Mouse (Mus musculus) hindbrain, postnatal 0 days (tissue): ENCODE data around the gene Acot13. TPM values are rescaled to one million over a fixed set of nuclear protein-coding genes. Genes with fewer than 3 reads are reported as not detected.
"Not testable (repeated sequence)": the region's sequence is repeated elsewhere in the genome, so short reads cannot be mapped to it uniquely, and the experiment has no call there.

Source experiments
- ATAC-seq: fragments of 200-750 bp; cut with Nextera tagmentation; 2 replicates; pipeline ENCODE4 v1.8.0; 2017; ENCODE audit warnings: mild to moderate bottlenecking, moderate TSS enrichment, moderate library complexity
- DNase-seq: peaks from one replicate; pipeline ENCODE4 v3.0.0-alpha.2; 2015; ENCODE audit warnings: low spot score
- H3K27ac ChIP-seq: fragments of 300-500 bp; sonication (generic); 2 replicates; pipeline ENCODE4 v1.5.1; 2014; ENCODE audit warnings: mild to moderate bottlenecking
- H3K27me3 ChIP-seq: fragments of 300-500 bp; sonication (generic); 2 replicates; pipeline ENCODE4 v1.6.1; 2014; ENCODE audit warnings: low read length, mixed read lengths; ENCODE audit not compliant: insufficient read depth
- H3K36me3 ChIP-seq: fragments of 300-500 bp; sonication (generic); 2 replicates; pipeline ENCODE4 v1.6.1; 2014; ENCODE audit warnings: low read length, mixed read lengths; ENCODE audit not compliant: insufficient read depth
- H3K4me1 ChIP-seq: fragments of 300-500 bp; sonication (generic); 2 replicates; pipeline ENCODE4 v1.6.1; 2014; ENCODE audit warnings: antibody characterized with exemption, low read length, mixed read lengths; ENCODE audit not compliant: insufficient read depth
- H3K4me2 ChIP-seq: fragments of 300-500 bp; sonication (generic); 2 replicates; pipeline ENCODE4 v1.6.1; 2014; ENCODE audit warnings: low read depth, mild to moderate bottlenecking, low read length, moderate library complexity, mixed read lengths
- H3K4me3 ChIP-seq: fragments of 300-500 bp; sonication (generic); 2 replicates; pipeline ENCODE4 v1.5.1; 2014; ENCODE audit warnings: low read length
- H3K9ac ChIP-seq: fragments of 300-500 bp; sonication (generic); replicated peaks from 2 replicates; pipeline ENCODE4 v1.6.1; 2014; ENCODE audit warnings: mild to moderate bottlenecking, low read length, moderate library complexity, mixed read lengths
- H3K9me3 ChIP-seq: fragments of 300-500 bp; sonication (generic); 2 replicates; pipeline ENCODE4 v1.6.1; 2016; ENCODE audit warnings: low read length, mixed read lengths
- CTCF ChIP-seq: IDR thresholded peaks from 2 replicates; pipeline ENCODE4 v1.5.1; 2016; ENCODE audit warnings: antibody characterized with exemption, control low read depth, low read depth
- WGBS: fragments of 180-500 bp; shearing (Covaris S2); extraction: QIAGEN DNeasy Blood & Tissue Kit; methylation state at CpG from one replicate; pipeline ENCODE4 v1.1.7; 2014; 5-methylcytosine and 5-hydroxymethylcytosine counted together
- polyA plus RNA-seq: library from polyadenylated mRNA; unstranded; fragments of >200 nt; fragmentation: Nextera tagmentation; extraction: Ambion mirVana; gene quantifications from 2 replicates; pipeline ENCODE4 v1.2.1, GENCODE M21; 2015
- total RNA-seq: library from RNA; depleted of rRNA; stranded (reverse); fragments of >200 nt; gene quantifications from 2 replicates; pipeline ENCODE4 v1.2.3, GENCODE M21; 2014

Gene Acot13
- total and polyA plus RNA-seq, 2 experiments from 2014 or later, result 14.7 to 69.7 TPM

- ATAC-seq, result no peak
- H3K27me3 ChIP-seq, result no peaks in the 10 kb centered on the region
- no peak overlapping the region for H3K27ac ChIP-seq
- H3K4me2 ChIP-seq, result no peak overlapping the region
- no peaks in the 10 kb centered on the region for H3K36me3 ChIP-seq
- WGBS, result 77% methylated on average over 2 of the region's 2 CpGs
- no peaks in the 10 kb centered on the region for H3K9me3 ChIP-seq
- no peak for DNase-seq
- TF ChIP-seq CTCF, result no peak
- H3K4me1 ChIP-seq, result no peaks in the 10 kb centered on the region
- no peak overlapping the region for H3K9ac ChIP-seq
- H3K4me3 ChIP-seq, result no peak overlapping the region
These were observed 40.0 kb downstream of the Acot13 start for GRCm38 (mm10) chr13:24791349-24791748.

GRCm38 (mm10) chr13:24787477-24787876 is 43.9 kb downstream of the Acot13 start:
- Histone ChIP-seq H3K9me3 (no peaks in the 10 kb centered on the region), H3K27me3 (no peaks in the 10 kb centered on the region), H3K4me1 (no peaks in the 10 kb centered on the region), H3K36me3 (no peaks in the 10 kb centered on the region), H3K4me2 (no peak overlapping the region), H3K4me3 (no peak overlapping the region), H3K27ac (no peak overlapping the region), H3K9ac (no peak overlapping the region)
- 88% methylated on average over 5 of the region's 5 CpGs for WGBS
- no peak for ATAC-seq
- no peak for TF ChIP-seq CTCF
- DNase-seq, result no peak

GRCm38 (mm10) chr13:24786014-24786490 is 45.3 kb downstream of the Acot13 start:
- Histone ChIP-seq H3K9me3 (no peaks in the 10 kb centered on the region), H3K4me2 (no peak overlapping the region), H3K27ac (no peak overlapping the region), H3K36me3 (no peaks in the 10 kb centered on the region), H3K4me1 (no peaks in the 10 kb centered on the region), H3K4me3 (no peak overlapping the region), H3K9ac (no peak overlapping the region), H3K27me3 (no peaks in the 10 kb centered on the region)
- 39% methylated on average over 11 of the region's 11 CpGs for WGBS
- DNase-seq, result peak; percentile 23
- TF ChIP-seq CTCF, result no peak
- peak; percentile 76 for ATAC-seq

GRCm38 (mm10) chr13:24781916-24782315 is 49.4 kb downstream of the Acot13 start:
- no peaks in the 10 kb centered on the region for H3K4me1 ChIP-seq

GRCm38 (mm10) chr13:24778706-24779380 is 52.5 kb downstream of the Acot13 start:
- Histone ChIP-seq H3K9ac (no peak overlapping the region), H3K27me3 (no peaks in the 10 kb centered on the region), H3K9me3 (no peaks in the 10 kb centered on the region), H3K4me2 (no peak overlapping the region), H3K4me3 (no peak overlapping the region), H3K27ac (no peak overlapping the region), H3K4me1 (no peaks in the 10 kb centered on the region), H3K36me3 (no peaks in the 10 kb centered on the region)
- DNase-seq, result no peak
- TF ChIP-seq CTCF, result no peak
- 89% methylated on average over 8 of the region's 8 CpGs for whole genome bisulfite sequencing
- no peak for ATAC-seq

More at GRCm38 (mm10) chr13:24781916-24782315, 49.4 kb downstream of the Acot13 start:
- H3K4me2 ChIP-seq, result no peak overlapping the region
- no peaks in the 10 kb centered on the region for H3K27me3 ChIP-seq
- no peak overlapping the region for H3K4me3 ChIP-seq
- no peaks in the 10 kb centered on the region for H3K36me3 ChIP-seq
- no peak for ATAC-seq
- TF ChIP-seq CTCF, result no peak
- peak; percentile 23 for DNase-seq
- no peaks in the 10 kb centered on the region for H3K9me3 ChIP-seq
- H3K9ac ChIP-seq, result no peak overlapping the region
- WGBS, result 50% methylated on average over 5 of the region's 5 CpGs
- no peak overlapping the region for H3K27ac ChIP-seq

- no peaks in the 10 kb centered on the region for H3K4me1 ChIP-seq
- DNase-seq (no peak), ATAC-seq (no peak)
- no peak for TF ChIP-seq CTCF
- no peak overlapping the region for H3K4me2 ChIP-seq
- H3K27ac ChIP-seq, result no peak overlapping the region
- no peak overlapping the region for H3K4me3 ChIP-seq
- H3K9ac ChIP-seq, result no peak overlapping the region
- H3K9me3 ChIP-seq, result no peaks in the 10 kb centered on the region
- 77% methylated on average over 2 of the region's 2 CpGs for WGBS
- no peaks in the 10 kb centered on the region for H3K36me3 ChIP-seq
- no peaks in the 10 kb centered on the region for H3K27me3 ChIP-seq
These were observed 53.3 kb downstream of the Acot13 start for GRCm38 (mm10) chr13:24778026-24778425.

GRCm38 (mm10) chr13:24776146-24776844 is 55.0 kb downstream of the Acot13 start:
- peak; percentile 80 for DNase-seq
- no peaks in the 10 kb centered on the region for H3K36me3 ChIP-seq
- H3K4me3 ChIP-seq, result no peak overlapping the region
- 51% methylated on average over 6 of the region's 7 CpGs for WGBS
- no peaks in the 10 kb centered on the region for H3K27me3 ChIP-seq
- no peak overlapping the region for H3K4me2 ChIP-seq
- H3K9ac ChIP-seq, result no peak overlapping the region
- peak; percentile 68 for ATAC-seq
- peak; percentile 88 for TF ChIP-seq CTCF
- no peaks in the 10 kb centered on the region for H3K4me1 ChIP-seq
- H3K9me3 ChIP-seq, result no peaks in the 10 kb centered on the region
- no peak overlapping the region for H3K27ac ChIP-seq

GRCm38 (mm10) chr13:24771482-24771881 is 59.9 kb downstream of the Acot13 start:
- not testable (repeated sequence) for H3K4me3 ChIP-seq, H3K9ac ChIP-seq, H3K4me1 ChIP-seq, H3K27me3 ChIP-seq, ATAC-seq, H3K4me2 ChIP-seq, H3K36me3 ChIP-seq, H3K27ac ChIP-seq, DNase-seq, H3K9me3 ChIP-seq
- WGBS, result 92% methylated on average over 10 of the region's 10 CpGs
